Mouse (Mus musculus) C2C12 (cell line): ENCODE data around the gene Gm10959. TPM values are rescaled to one million over a fixed set of nuclear protein-coding genes. Genes with fewer than 3 reads are reported as not detected.

Experiments
- H3K27me3 ChIP-seq: one replicate; pipeline ENCODE4 v1.6.1; 2011; ENCODE audit not compliant: control insufficient read depth, insufficient read depth, insufficient read length
- H3K36me3 ChIP-seq: one replicate; pipeline ENCODE4 v1.6.1; 2011; ENCODE audit not compliant: control insufficient read depth, insufficient read depth
- H3K4me3 ChIP-seq: one replicate; pipeline ENCODE4 v1.5.1; 2011; ENCODE audit warnings: mild to moderate bottlenecking, control low read depth; ENCODE audit not compliant: poor library complexity, insufficient read depth, severe bottlenecking
- H3K79me2 ChIP-seq: one replicate; pipeline ENCODE4 v1.6.1; 2011; ENCODE audit not compliant: control insufficient read depth, insufficient read depth
- H3K79me3 ChIP-seq: one replicate; pipeline ENCODE4 v1.6.1; 2011; ENCODE audit warnings: low read depth, control low read depth
- H3ac ChIP-seq: one replicate; pipeline ENCODE3; 2011; ENCODE audit warnings: low read depth; ENCODE audit not compliant: control insufficient read depth, insufficient read length
- CEBPB ChIP-seq: IDR thresholded peaks from one replicate; pipeline ENCODE4 v1.6.1; 2011; ENCODE audit warnings: low read depth, mild to moderate bottlenecking, control low read depth, moderate library complexity
- CTCF ChIP-seq: IDR thresholded peaks from one replicate; pipeline ENCODE4 v1.5.1; 2011; ENCODE audit not compliant: control insufficient read depth, insufficient read depth, insufficient read length
- FOSL1 ChIP-seq: IDR thresholded peaks from one replicate; pipeline ENCODE4 v1.8.0; 2011; ENCODE audit warnings: mild to moderate bottlenecking, low read length; ENCODE audit not compliant: poor library complexity, insufficient read depth, severe bottlenecking
- MAX ChIP-seq: IDR thresholded peaks from one replicate; pipeline ENCODE4 v1.6.1; 2011; ENCODE audit warnings: mild to moderate bottlenecking, control low read depth
- MYOD1 ChIP-seq: IDR thresholded peaks from one replicate; pipeline ENCODE4 v1.6.1; 2011; ENCODE audit warnings: low read depth; ENCODE audit not compliant: control insufficient read depth, insufficient read length
- MYOG ChIP-seq: IDR thresholded peaks from one replicate; pipeline ENCODE4 v1.6.1; 2011; ENCODE audit not compliant: control insufficient read depth, insufficient read length; ENCODE audit errors: extremely low read depth
- USF1 ChIP-seq: IDR thresholded peaks from one replicate; pipeline ENCODE4 v1.6.1; 2011; ENCODE audit warnings: low read depth, mild to moderate bottlenecking, control low read depth, moderate library complexity
- polyA plus RNA-seq: library from polyadenylated mRNA; unstranded; fragments of >200 nt; fragmentation: generic; extraction: Trizol; gene quantifications from one replicate; pipeline ENCODE4 v1.2.1, GENCODE M21; 2012; ENCODE audit warnings: missing spikeins

Gene Gm10959
- polyA plus RNA-seq, 1 experiment = not detected

DNA sequence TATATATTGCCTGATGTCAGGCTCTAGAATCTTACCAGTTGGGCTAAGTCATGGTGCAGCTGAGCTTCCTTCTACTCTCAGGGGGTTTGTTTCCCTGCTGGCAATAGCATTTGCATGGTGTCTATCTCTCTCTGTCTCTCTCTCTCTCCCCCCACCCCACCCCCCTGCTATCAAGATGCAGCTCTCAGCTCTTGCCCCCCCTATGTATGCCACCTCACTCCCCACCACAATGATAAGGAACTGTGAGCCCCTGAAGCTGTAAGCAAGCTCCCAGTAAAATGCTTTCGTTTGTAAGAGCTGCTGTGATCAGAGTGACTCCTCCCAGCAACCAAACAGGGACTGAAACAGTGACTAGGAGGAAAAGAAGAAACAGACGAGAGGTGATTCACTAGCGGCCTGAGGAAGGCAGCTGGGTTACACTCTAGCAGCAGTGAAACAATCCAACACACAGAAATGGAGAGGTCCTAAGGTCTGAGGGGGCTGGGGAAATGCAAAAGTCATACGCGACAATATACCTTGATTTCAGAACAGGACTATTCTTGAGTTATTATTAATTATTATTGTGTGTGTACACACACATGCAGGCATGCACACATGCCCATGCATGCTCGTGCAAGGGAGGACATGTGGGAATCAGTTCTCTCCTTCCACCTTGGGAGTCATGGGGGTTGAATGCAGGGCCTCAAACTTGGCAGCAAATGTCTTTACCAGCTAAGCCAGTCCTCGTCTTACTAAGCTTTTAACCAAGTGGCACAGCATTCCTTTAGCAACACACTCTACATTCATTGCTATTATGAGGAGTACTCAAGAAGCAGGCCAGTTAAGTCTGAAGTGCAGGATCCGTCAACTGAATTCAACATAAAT, 1.6 kb upstream of the Gm10959 start:
- no peak overlapping the region for H3ac ChIP-seq
- H3K79me2 ChIP-seq = peaks cover 16% of the 10 kb centered on the region
- peaks cover 12% of the 10 kb centered on the region for H3K79me3 ChIP-seq
- H3K27me3 ChIP-seq = no peaks in the 10 kb centered on the region
- no peak for TF ChIP-seq MYOD1
- TF ChIP-seq USF1 = no peak
- TF ChIP-seq MYOG = no peak
- TF ChIP-seq FOSL1 = no peak
- TF ChIP-seq MAX = no peak
- TF ChIP-seq CTCF = no peak
- no peak for TF ChIP-seq CEBPB
- no peak overlapping the region for H3K4me3 ChIP-seq
- no peaks in the 10 kb centered on the region for H3K36me3 ChIP-seq

DNA sequence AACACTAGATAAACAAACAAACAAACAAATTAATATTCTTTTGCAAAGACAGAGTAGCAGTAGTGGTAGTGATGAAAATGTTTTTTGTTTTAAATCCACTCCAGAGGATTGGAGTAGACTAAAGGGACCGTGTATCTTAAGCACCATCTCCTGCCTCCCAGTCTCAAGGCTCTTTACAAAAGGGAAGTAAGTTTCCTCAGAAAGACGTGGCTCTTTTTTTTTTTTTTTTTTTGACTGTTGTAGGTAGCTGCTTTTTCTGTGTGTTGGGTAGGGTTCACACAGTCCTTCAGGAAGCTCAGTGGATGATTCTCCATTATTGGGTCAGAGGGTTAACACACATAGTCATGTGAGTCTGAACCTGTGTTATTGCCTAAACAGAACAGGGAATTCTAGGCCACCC, 488 bp downstream of the Gm10959 start:
- Histone ChIP-seq H3K79me3 (no peaks in the 10 kb centered on the region), H3K79me2 (no peaks in the 10 kb centered on the region), H3ac (no peak overlapping the region), H3K36me3 (no peaks in the 10 kb centered on the region), H3K4me3 (no peak overlapping the region), H3K27me3 (no peaks in the 10 kb centered on the region)
- TF ChIP-seq CEBPB = no peak
- no peak for TF ChIP-seq FOSL1
- no peak for TF ChIP-seq CTCF
- no peak for TF ChIP-seq USF1
- TF ChIP-seq MAX = no peak

DNA sequence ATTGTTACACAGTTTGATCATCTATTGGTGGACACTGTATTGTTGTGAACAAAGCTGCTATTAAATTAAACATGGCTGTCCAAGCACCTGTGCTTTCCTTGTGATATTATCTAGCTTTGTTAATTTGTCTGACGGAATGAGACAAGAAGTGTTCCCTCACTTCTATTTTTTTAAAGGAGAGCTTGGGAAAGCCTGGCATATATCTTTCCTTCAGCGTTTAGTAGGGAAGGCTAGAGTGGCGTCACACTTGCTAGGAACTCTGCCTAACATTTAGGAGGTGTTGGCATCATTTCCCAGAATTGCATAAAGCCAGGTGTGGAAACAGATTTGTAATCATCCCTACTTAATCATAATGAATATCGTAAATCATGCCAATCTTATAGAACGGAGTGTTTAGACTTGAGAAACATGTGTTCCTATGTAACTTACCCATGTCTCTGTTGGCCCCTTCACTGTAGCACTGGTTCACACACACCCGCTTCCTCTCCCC, 2.9 kb downstream of the Gm10959 start:
- Histone ChIP-seq H3K79me3 (no peaks in the 10 kb centered on the region), H3ac (no peak overlapping the region), H3K27me3 (no peaks in the 10 kb centered on the region), H3K4me3 (no peak overlapping the region), H3K79me2 (no peaks in the 10 kb centered on the region), H3K36me3 (no peaks in the 10 kb centered on the region)
- no peak for TF ChIP-seq CTCF
- TF ChIP-seq FOSL1 = no peak
- no peak for TF ChIP-seq CEBPB
- TF ChIP-seq MYOD1 = no peak
- TF ChIP-seq USF1 = no peak
- TF ChIP-seq MYOG = no peak
- TF ChIP-seq MAX = no peak

DNA sequence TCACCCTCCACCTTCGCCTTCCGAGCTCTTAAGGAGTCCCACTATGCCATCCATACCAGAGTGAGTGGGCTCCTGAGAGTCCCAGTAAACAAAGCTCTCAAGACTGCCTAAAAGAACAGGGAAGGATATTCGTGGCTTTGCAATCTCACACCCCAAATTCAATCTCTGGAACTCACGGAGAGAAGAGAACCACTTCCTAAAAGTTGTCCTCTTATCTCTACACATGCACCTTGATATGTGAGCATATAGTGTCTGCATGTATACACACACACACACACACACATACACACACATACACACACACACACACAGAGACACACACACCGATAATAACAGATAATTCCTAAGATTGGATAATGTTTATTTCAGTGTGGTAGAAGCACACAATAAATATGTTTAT, 3.7 kb downstream of the Gm10959 start:
- Histone ChIP-seq H3K27me3 (no peaks in the 10 kb centered on the region), H3K36me3 (no peaks in the 10 kb centered on the region), H3K4me3 (no peak overlapping the region), H3K79me2 (no peaks in the 10 kb centered on the region), H3K79me3 (no peaks in the 10 kb centered on the region), H3ac (no peak overlapping the region)
- TF ChIP-seq MYOD1 (no peak), MAX (no peak), CTCF (no peak), MYOG (no peak), CEBPB (no peak), FOSL1 (no peak), USF1 (no peak)

DNA sequence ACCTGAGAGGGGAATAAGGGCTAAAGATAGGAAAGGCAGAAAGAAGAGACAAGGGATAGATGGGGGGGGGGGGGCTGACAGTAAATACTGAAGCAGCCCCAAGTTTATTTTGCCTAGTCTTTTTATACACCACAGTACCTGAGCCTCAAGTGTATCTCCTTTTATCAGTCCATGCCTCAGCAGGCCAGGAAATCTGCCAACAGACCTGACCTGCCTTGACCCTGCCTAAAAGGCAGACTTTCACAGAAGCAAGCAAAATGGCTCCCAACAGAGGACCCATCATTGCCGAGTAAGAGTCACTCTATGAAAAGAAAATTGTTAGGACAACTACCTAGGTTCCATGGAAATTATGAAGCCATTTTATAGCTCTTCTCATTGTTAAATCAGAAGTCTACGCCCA, 11.3 kb downstream of the Gm10959 start:
- TF ChIP-seq CEBPB (no peak), MYOG (no peak), USF1 (no peak), MAX (no peak), MYOD1 (no peak), CTCF (no peak), FOSL1 (no peak)
- Histone ChIP-seq H3K4me3 (no peak overlapping the region), H3K79me2 (no peaks in the 10 kb centered on the region), H3K27me3 (no peaks in the 10 kb centered on the region), H3K36me3 (no peaks in the 10 kb centered on the region), H3K79me3 (no peaks in the 10 kb centered on the region), H3ac (no peak overlapping the region)
